Mouse (Mus musculus) liver, adult 2 months (tissue): ENCODE results near the gene Gm49336.

Source experiments
- CTCF ChIP-seq: fragments of 200-500 bp; IDR thresholded peaks from 2 replicates; pipeline ENCODE4 v1.5.1; 2011; ENCODE audit warnings: low read depth, low read length, control low read depth
- POLR2A ChIP-seq: fragments of 200-500 bp; IDR thresholded peaks from 2 replicates; pipeline ENCODE4 v1.6.1; 2011; ENCODE audit warnings: low read length, control low read depth; ENCODE audit not compliant: insufficient read depth; ENCODE audit errors: extremely low read depth

GRCm38 (mm10) chr14:60257851-60258250 is 6.5 kb upstream of the Gm49336 start:
- no peak for TF ChIP-seq CTCF
- TF ChIP-seq POLR2A = no peak
